Mouse (Mus musculus): ENCODE data around the gene Gm45337. TPM values are rescaled to one million over a fixed set of nuclear protein-coding genes. Genes with fewer than 3 reads are reported as not detected.
"Not testable (repeated sequence)": the region's sequence is repeated elsewhere in the genome, so short reads cannot be mapped to it uniquely, and the experiment has no call there.

The Gm45337 gene
- polyA plus RNA-seq, 1 experiment from 2014 or later: not detected

DNA sequence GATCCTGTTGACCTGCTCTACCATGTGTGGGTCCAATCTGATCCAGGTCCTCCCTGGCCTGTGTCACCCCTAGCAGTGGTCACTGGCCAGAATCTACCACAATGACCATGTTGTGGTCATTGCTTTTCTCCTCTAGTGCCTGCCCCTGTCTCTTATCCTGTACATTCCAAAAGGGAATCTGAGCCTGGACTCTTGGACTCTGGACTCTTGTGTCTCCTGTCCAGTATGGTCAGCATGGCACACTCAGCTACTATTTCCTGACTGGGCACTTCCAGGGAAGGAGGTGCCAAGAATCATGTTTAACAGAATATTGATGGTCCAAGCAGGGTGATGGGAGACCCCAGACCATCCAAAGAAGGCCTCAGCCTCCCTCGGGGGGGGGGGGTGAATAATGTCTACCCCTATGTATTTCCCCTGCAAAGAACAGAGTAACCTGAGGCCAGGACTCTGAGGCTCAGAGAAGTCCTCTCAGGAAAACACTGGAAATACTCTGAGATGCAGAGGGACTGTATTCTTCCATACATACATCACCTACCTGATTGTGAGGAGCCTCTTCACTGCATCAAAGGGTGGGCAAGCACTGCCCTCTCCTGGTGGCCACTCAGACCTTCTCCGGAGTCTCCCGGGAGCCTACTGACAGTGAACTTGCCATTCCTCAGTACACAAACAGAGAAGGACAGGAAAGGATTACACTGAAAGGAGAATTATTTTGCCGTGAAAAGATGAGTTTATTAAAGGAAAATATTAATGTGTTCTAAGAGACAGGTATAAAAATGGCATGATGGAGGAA, 10.0 kb downstream of the Gm45337 start:
- Histone ChIP-seq H3K4me1 (ENCODE audit: control insufficient read depth, insufficient read depth, low read length) (no peaks in the 10 kb centered on the region), H3K9ac (ENCODE audit: low read depth, low read length) (no peak overlapping the region), H3K4me3 (ENCODE audit: low read depth, low read length) (no peak overlapping the region), H3K27me3 (replicated peaks; ENCODE audit: control insufficient read depth, insufficient read depth, low read length) (no peaks in the 10 kb centered on the region), H3K27ac (replicated peaks; ENCODE audit: low read depth, low read length) (no peak overlapping the region), H3K36me3 (ENCODE audit: control insufficient read depth, insufficient read depth, low read length) (no peaks in the 10 kb centered on the region), H3K9me3 (ENCODE audit: control insufficient read depth, low read length) (no peaks in the 10 kb centered on the region), H3K4me2 (ENCODE audit: low read depth, low read length) (no peak overlapping the region)
- 47% methylated on average over 4 of the region's 4 CpGs for WGBS
- DNase-seq (ENCODE audit: low spot score): no peak
- ATAC-seq (ENCODE audit: low read depth): no peak

DNA sequence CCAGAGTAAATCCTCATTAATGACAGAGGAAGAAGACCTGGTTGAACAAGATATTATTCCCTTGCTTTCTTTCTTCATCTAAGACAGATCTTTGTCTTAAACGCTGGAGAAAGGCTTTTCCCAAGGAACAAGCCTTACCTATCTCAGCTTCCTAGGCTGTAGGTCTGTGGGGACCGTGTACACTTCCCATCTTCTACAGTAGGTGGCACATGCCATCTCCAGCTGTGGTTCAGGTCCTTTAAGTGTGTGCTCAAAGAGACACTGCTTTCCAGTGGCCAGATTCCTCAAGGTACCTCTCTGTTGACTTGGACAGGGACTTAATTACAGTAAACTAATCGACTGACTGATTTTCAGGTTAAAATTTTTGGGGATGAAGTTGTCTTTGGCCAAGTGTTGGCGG, 15.6 kb downstream of the Gm45337 start:
- Histone ChIP-seq H3K36me3 (ENCODE audit: control insufficient read depth, insufficient read depth, low read length) (no peaks in the 10 kb centered on the region), H3K4me1 (ENCODE audit: control insufficient read depth, insufficient read depth, low read length) (no peaks in the 10 kb centered on the region), H3K9ac (ENCODE audit: low read depth, low read length) (no peak overlapping the region), H3K27ac (replicated peaks; ENCODE audit: low read depth, low read length) (no peak overlapping the region), H3K9me3 (ENCODE audit: control insufficient read depth, low read length) (no peaks in the 10 kb centered on the region), H3K4me3 (ENCODE audit: low read depth, low read length) (no peak overlapping the region), H3K4me2 (ENCODE audit: low read depth, low read length) (no peak overlapping the region), H3K27me3 (replicated peaks; ENCODE audit: control insufficient read depth, insufficient read depth, low read length) (no peaks in the 10 kb centered on the region)
- 60% methylated on average over 4 of the region's 4 CpGs for WGBS
- DNase-seq (ENCODE audit: low spot score) (no peak), ATAC-seq (ENCODE audit: low read depth) (no peak)

DNA sequence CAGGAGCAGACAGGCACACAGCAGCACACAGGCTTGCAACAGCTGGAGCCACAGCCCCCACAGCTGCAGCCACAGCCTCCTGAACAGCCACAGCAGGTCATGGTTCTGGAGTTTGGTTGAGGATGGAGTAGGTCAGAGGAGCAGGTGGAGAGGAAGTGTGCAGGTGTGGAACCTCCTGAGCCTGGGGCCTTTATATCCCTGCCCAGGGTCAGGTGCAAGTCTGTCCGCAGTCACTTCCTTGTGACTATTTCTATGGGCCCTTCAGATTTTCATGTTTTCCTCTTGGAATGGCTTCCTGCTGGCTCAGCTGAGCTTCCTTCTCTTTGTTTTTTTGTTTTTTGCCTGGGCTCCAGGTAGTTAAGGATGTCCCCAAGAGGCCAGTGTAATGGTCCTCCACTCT, 23.8 kb downstream of the Gm45337 start, which contains the start of gene Gm45618:
TSS of gene Gm45618 (minus strand) at position 101 of the 400 bp plus-strand sequence.
- not testable (repeated sequence) for H3K9me3 ChIP-seq (ENCODE audit: control insufficient read depth, low read length); H3K27me3 ChIP-seq (replicated peaks; ENCODE audit: control insufficient read depth, insufficient read depth, low read length); H3K4me1 ChIP-seq (ENCODE audit: control insufficient read depth, insufficient read depth, low read length); H3K36me3 ChIP-seq (ENCODE audit: control insufficient read depth, insufficient read depth, low read length); H3K4me3 ChIP-seq (ENCODE audit: low read depth, low read length); H3K9ac ChIP-seq (ENCODE audit: low read depth, low read length); H3K4me2 ChIP-seq (ENCODE audit: low read depth, low read length); H3K27ac ChIP-seq (replicated peaks; ENCODE audit: low read depth, low read length); ATAC-seq (ENCODE audit: low read depth); DNase-seq (ENCODE audit: low spot score)
- 77% methylated on average over 1 of the region's 1 CpGs for WGBS

DNA sequence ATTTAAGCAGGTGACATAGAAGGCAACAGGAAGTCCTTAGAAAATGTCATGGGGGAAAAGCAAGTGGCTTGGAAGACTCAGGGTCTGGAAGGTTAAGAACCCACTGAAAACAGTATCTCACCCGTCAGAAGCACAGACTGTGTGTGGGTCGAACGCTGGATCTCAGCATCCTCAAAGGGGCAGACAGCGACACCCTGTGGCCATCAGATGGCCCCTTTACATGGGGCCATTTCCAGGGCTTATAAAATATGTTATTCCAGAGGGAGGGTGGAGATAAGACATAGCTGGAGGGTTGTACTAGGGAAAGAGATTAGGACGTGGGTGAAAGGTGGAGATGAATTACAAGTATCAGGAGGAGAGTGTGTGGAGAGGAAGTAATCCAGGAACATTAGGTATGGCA, 24.8 kb downstream of the Gm45337 start:
- DNase-seq (ENCODE audit: low spot score): no peak
- Histone ChIP-seq H3K4me1 (ENCODE audit: control insufficient read depth, insufficient read depth, low read length) (no peaks in the 10 kb centered on the region), H3K36me3 (ENCODE audit: control insufficient read depth, insufficient read depth, low read length) (no peaks in the 10 kb centered on the region), H3K9ac (ENCODE audit: low read depth, low read length) (no peak overlapping the region), H3K27me3 (replicated peaks; ENCODE audit: control insufficient read depth, insufficient read depth, low read length) (no peaks in the 10 kb centered on the region), H3K4me2 (ENCODE audit: low read depth, low read length) (no peak overlapping the region), H3K9me3 (ENCODE audit: control insufficient read depth, low read length) (no peaks in the 10 kb centered on the region), H3K27ac (replicated peaks; ENCODE audit: low read depth, low read length) (no peak overlapping the region), H3K4me3 (ENCODE audit: low read depth, low read length) (no peak overlapping the region)
- WGBS: 17% methylated on average over 5 of the region's 5 CpGs
- no peak for ATAC-seq (ENCODE audit: low read depth)

DNA sequence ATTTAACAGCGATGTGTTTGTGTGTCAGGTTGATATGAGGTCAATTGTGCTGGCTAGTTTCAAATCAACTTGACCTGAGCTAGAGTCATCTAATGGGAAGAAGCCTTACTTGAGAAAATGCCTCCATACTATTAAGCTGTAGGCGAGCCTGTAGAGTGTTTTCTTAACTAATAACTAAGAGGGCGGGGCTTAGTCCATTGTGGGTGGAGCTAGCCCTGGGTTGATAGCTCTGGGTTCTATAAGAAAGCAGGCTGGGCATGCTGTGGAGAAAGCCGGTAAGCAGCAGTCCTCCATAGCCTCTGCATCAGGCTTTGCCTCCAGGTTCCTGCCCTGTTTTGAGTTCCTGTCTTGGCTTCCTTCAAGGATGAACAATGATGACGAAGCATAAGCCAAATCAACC, 39.7 kb downstream of the Gm45337 start:
- no peaks in the 10 kb centered on the region for H3K36me3 ChIP-seq (ENCODE audit: control insufficient read depth, insufficient read depth, low read length)
- no peak overlapping the region for H3K4me2 ChIP-seq (ENCODE audit: low read depth, low read length)
- no peak overlapping the region for H3K27ac ChIP-seq (replicated peaks; ENCODE audit: low read depth, low read length)
- peaks cover 3% of the 10 kb centered on the region; the same call in 1 of the 2 replicates for H3K27me3 ChIP-seq (replicated peaks; ENCODE audit: control insufficient read depth, insufficient read depth, low read length)
- DNase-seq (ENCODE audit: low spot score): no peak
- H3K9ac ChIP-seq (ENCODE audit: low read depth, low read length): no peak overlapping the region
- H3K4me3 ChIP-seq (ENCODE audit: low read depth, low read length): no peak overlapping the region
- WGBS: 48% methylated on average over 5 of the region's 5 CpGs
- H3K9me3 ChIP-seq (ENCODE audit: control insufficient read depth, low read length): no peaks in the 10 kb centered on the region
- no peak for ATAC-seq (ENCODE audit: low read depth)
- H3K4me1 ChIP-seq (ENCODE audit: control insufficient read depth, insufficient read depth, low read length): no peaks in the 10 kb centered on the region

DNA sequence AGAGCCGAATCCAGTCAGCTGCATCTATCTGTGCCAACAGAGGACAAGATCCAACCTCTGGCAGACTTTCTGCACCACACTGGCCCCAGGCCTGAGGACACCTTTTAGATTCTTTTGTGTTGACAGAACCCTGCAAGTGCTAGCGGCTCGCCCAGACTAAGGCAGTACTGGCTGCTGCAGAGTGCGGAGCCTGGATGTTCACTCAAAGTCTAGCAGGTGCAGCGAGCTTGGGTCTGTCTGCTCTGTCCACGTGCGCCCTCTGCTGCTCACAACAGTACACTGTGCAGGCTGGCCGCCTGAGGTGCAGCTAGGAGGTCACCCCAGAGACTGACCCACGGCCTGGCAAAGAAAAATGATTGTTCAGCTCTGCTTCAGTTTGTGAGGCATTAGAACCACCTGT, 46.6 kb downstream of the Gm45337 start:
- Histone ChIP-seq H3K27ac (replicated peaks; ENCODE audit: low read depth, low read length) (no peak overlapping the region), H3K9me3 (ENCODE audit: control insufficient read depth, low read length) (no peaks in the 10 kb centered on the region), H3K4me2 (ENCODE audit: low read depth, low read length) (no peak overlapping the region), H3K9ac (ENCODE audit: low read depth, low read length) (no peak overlapping the region), H3K27me3 (replicated peaks; ENCODE audit: control insufficient read depth, insufficient read depth, low read length) (peaks cover 53% of the 10 kb centered on the region), H3K4me3 (ENCODE audit: low read depth, low read length) (no peak overlapping the region), H3K36me3 (ENCODE audit: control insufficient read depth, insufficient read depth, low read length) (no peaks in the 10 kb centered on the region), H3K4me1 (ENCODE audit: control insufficient read depth, insufficient read depth, low read length) (peaks cover 3% of the 10 kb centered on the region)
- 11% methylated on average over 9 of the region's 9 CpGs for WGBS
- ATAC-seq (ENCODE audit: low read depth) (peak; percentile 79), DNase-seq (ENCODE audit: low spot score) (peak; percentile 87)

DNA sequence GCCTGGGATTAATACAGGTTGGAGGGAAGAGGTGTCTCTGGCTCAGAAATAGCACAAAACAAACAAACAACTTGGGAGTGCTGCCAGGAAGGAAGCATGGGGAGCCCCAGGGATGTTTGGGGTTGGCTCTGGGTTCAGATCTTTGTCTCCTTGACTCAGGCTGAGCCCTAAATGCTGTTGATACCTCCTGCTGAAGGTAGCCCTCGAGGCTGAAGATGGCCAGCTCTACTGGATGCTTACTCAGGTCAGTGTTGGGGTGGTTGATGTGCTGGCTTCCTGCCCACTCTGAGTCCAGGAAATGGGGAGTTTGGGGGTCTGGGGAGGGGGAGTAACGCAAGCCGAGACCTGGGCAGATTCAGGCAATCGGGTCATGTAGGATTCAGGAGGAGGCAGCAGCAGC, 47.7 kb downstream of the Gm45337 start:
- no peak overlapping the region for H3K4me2 ChIP-seq (ENCODE audit: low read depth, low read length)
- 73% methylated on average over 4 of the region's 4 CpGs for WGBS
- peaks cover 64% of the 10 kb centered on the region for H3K27me3 ChIP-seq (replicated peaks; ENCODE audit: control insufficient read depth, insufficient read depth, low read length)
- no peak overlapping the region for H3K27ac ChIP-seq (replicated peaks; ENCODE audit: low read depth, low read length)
- H3K9me3 ChIP-seq (ENCODE audit: control insufficient read depth, low read length): no peaks in the 10 kb centered on the region
- no peak overlapping the region for H3K9ac ChIP-seq (ENCODE audit: low read depth, low read length)
- no peaks in the 10 kb centered on the region for H3K36me3 ChIP-seq (ENCODE audit: control insufficient read depth, insufficient read depth, low read length)
- no peak overlapping the region for H3K4me3 ChIP-seq (ENCODE audit: low read depth, low read length)
- ATAC-seq (ENCODE audit: low read depth) (no peak), DNase-seq (ENCODE audit: low spot score) (no peak)
- peaks cover 3% of the 10 kb centered on the region for H3K4me1 ChIP-seq (ENCODE audit: control insufficient read depth, insufficient read depth, low read length)

DNA sequence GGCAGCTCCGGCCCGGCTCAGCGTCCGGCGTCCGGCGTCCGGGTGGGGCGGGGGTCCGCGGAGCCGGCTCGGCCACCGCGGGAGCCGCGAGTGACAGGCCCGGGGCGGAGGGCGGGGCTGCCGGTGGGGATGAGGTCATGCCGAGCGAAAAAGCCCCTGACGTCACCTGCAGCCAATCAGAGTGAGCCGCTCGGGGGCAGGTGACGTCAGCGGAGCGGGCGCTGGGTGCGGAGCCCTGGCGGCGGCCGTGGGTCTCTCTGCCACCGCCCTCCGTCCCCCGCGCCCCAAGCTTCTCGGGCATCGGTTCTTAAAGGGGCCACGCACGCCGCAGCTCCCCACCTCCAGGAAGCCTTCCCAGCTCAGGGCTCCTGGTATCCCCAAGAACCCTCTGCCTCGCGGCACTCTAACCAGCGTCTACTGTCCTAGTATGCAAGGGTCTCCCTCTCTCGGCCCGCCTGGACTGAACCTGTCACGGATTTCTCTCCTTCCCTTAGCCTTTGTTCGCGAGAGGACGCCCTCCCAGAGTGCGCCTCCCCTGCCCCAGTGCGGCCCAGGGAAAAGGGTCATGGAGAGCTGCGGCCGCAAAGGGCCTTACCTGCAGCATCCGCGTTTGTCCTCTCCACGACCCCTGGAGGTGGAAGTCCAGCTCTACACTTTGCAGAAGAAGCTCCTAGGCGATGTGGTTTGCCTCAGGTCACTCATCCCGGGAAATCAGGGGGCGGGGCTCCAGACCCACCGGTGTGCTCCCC, 49.0 kb downstream of the Gm45337 start, which contains the start of gene Dusp8:
TSS of gene Dusp8 (minus strand) at position 661 of the 749 bp plus-strand sequence.
- H3K4me3 ChIP-seq (ENCODE audit: low read depth, low read length): peak within 1 kb of the TSS; percentile 71
- H3K27ac ChIP-seq (replicated peaks; ENCODE audit: low read depth, low read length): peak within 1 kb of the TSS; percentile 44; the same call in 1 of the 2 replicates
- 1% methylated on average over 24 of the region's 63 CpGs for WGBS
- H3K36me3 ChIP-seq (ENCODE audit: control insufficient read depth, insufficient read depth, low read length): no peaks in the 10 kb centered on the region
- H3K9ac ChIP-seq (ENCODE audit: low read depth, low read length): peak within 1 kb of the TSS; percentile 83
- peaks cover 3% of the 10 kb centered on the region for H3K4me1 ChIP-seq (ENCODE audit: control insufficient read depth, insufficient read depth, low read length)
- ATAC-seq (ENCODE audit: low read depth): peak; percentile 86
- DNase-seq (ENCODE audit: low spot score): peak; percentile 88
- H3K9me3 ChIP-seq (ENCODE audit: control insufficient read depth, low read length): no peaks in the 10 kb centered on the region
- H3K4me2 ChIP-seq (ENCODE audit: low read depth, low read length): peak within 1 kb of the TSS; percentile 92
- peaks cover 76% of the 10 kb centered on the region for H3K27me3 ChIP-seq (replicated peaks; ENCODE audit: control insufficient read depth, insufficient read depth, low read length)
